Mouse (Mus musculus) neural tube, embryonic 14.5 days (tissue): ENCODE data around the gene Etfrf1. TPM values are rescaled to one million over a fixed set of nuclear protein-coding genes. Genes with fewer than 3 reads are reported as not detected.

Experiments
- ATAC-seq: fragments of 200-750 bp; cut with Nextera tagmentation; 2 replicates; pipeline ENCODE4 v1.8.0; 2017; ENCODE audit warnings: low read depth, mild to moderate bottlenecking, moderate TSS enrichment, moderate library complexity
- H3K27ac ChIP-seq: fragments of 300-500 bp; sonication (generic); 2 replicates; pipeline ENCODE4 v1.5.1; 2014; ENCODE audit warnings: low read depth, mild to moderate bottlenecking, control low read depth, low read length, moderate library complexity, mixed read lengths
- H3K27me3 ChIP-seq: fragments of 300-500 bp; sonication (generic); 2 replicates; pipeline ENCODE4 v1.6.1; 2014; ENCODE audit warnings: low read length; ENCODE audit not compliant: control insufficient read depth, insufficient read depth
- H3K36me3 ChIP-seq: fragments of 300-500 bp; sonication (generic); 2 replicates; pipeline ENCODE4 v1.6.1; 2014; ENCODE audit warnings: low read length, mixed read lengths; ENCODE audit not compliant: control insufficient read depth, insufficient read depth
- H3K4me1 ChIP-seq: fragments of 300-500 bp; sonication (generic); 2 replicates; pipeline ENCODE4 v1.6.1; 2014; ENCODE audit warnings: low read length; ENCODE audit not compliant: control insufficient read depth, insufficient read depth
- H3K4me2 ChIP-seq: fragments of 300-500 bp; sonication (generic); 2 replicates; pipeline ENCODE4 v1.6.1; 2014; ENCODE audit warnings: mild to moderate bottlenecking, low read depth, low read length, control low read depth
- H3K4me3 ChIP-seq: fragments of 300-500 bp; sonication (generic); 2 replicates; pipeline ENCODE4 v1.5.1; 2014; ENCODE audit warnings: low read depth, low read length, control low read depth, mixed read lengths
- H3K9ac ChIP-seq: fragments of 300-500 bp; sonication (generic); replicated peaks from 2 replicates; pipeline ENCODE4 v1.6.1; 2014; ENCODE audit warnings: low read depth, mild to moderate bottlenecking, control low read depth, low read length, mixed read lengths
- H3K9me3 ChIP-seq: fragments of 300-500 bp; sonication (generic); 2 replicates; pipeline ENCODE4 v1.6.1; 2016; ENCODE audit warnings: low read length; ENCODE audit not compliant: control insufficient read depth
- WGBS: fragments of 180-500 bp; shearing (Covaris S2); extraction: QIAGEN DNeasy Blood & Tissue Kit; methylation state at CpG from one replicate; pipeline ENCODE4 v1.1.7; 2014; 5-methylcytosine and 5-hydroxymethylcytosine counted together
- polyA plus RNA-seq: library from polyadenylated mRNA; unstranded; fragments of >200 nt; fragmentation: Nextera tagmentation; extraction: Ambion mirVana; gene quantifications from 2 replicates; pipeline ENCODE4 v1.2.1, GENCODE M21; 2014

Etfrf1 gene
- polyA plus RNA-seq, 1 experiment from 2014 or later, result 26.3 TPM

GRCm38 (mm10) chr6:145242521-145242920 lies 31.6 kb downstream of the Etfrf1 start:
- Histone ChIP-seq H3K27ac (no peak overlapping the region), H3K4me3 (no peak overlapping the region), H3K9ac (no peak overlapping the region), H3K9me3 (no peaks in the 10 kb centered on the region), H3K27me3 (no peaks in the 10 kb centered on the region), H3K4me1 (no peaks in the 10 kb centered on the region; the same call in 1 of the 2 replicates), H3K36me3 (peaks cover 9% of the 10 kb centered on the region; the same call in 1 of the 2 replicates), H3K4me2 (no peak overlapping the region)
- no peak for ATAC-seq
- 58% methylated on average over 1 of the region's 1 CpGs for WGBS

- no peak overlapping the region for H3K27ac ChIP-seq
- no peak overlapping the region for H3K9ac ChIP-seq
- H3K4me2 ChIP-seq, result no peak overlapping the region
- no peak overlapping the region for H3K4me3 ChIP-seq
- H3K36me3 ChIP-seq, result 0 out of 2 replicates have a peak, but pooled peaks cover 4% of the 10 kb centered on the region
- H3K4me1 ChIP-seq, result peaks cover 15% of the 10 kb centered on the region
- WGBS, result 88% methylated on average over 5 of the region's 5 CpGs
- no peaks in the 10 kb centered on the region for H3K9me3 ChIP-seq
- no peaks in the 10 kb centered on the region for H3K27me3 ChIP-seq
- no peak for ATAC-seq
These were observed 35.9 kb downstream of the Etfrf1 start for GRCm38 (mm10) chr6:145246841-145247240.

- peak overlapping the region; percentile 32 for H3K4me2 ChIP-seq
- ATAC-seq, result no peak
- H3K27ac ChIP-seq, result no peak overlapping the region
- peak overlapping the region; percentile 9; the same call in 1 of the 2 replicates for H3K4me3 ChIP-seq
- 0 out of 2 replicates have a peak overlapping the region, but pooled peaks have one; percentile 16 for H3K9ac ChIP-seq
- H3K27me3 ChIP-seq, result no peaks in the 10 kb centered on the region
- WGBS, result 58% methylated on average over 3 of the region's 3 CpGs
- H3K36me3 ChIP-seq, result 0 out of 2 replicates have a peak, but pooled peaks cover 4% of the 10 kb centered on the region
- peaks cover 15% of the 10 kb centered on the region for H3K4me1 ChIP-seq
- no peaks in the 10 kb centered on the region for H3K9me3 ChIP-seq
These were observed 37.0 kb downstream of the Etfrf1 start for GRCm38 (mm10) chr6:145247886-145248285.

GRCm38 (mm10) chr6:145249291-145250184 lies 38.6 kb downstream of the Etfrf1 start:
- Histone ChIP-seq H3K4me3 (peak overlapping the region; percentile 84), H3K9ac (peak overlapping the region; percentile 90), H3K4me1 (peaks cover 15% of the 10 kb centered on the region), H3K27ac (peak overlapping the region; percentile 85), H3K9me3 (no peaks in the 10 kb centered on the region), H3K27me3 (no peaks in the 10 kb centered on the region), H3K36me3 (0 out of 2 replicates have a peak, but pooled peaks cover 4% of the 10 kb centered on the region), H3K4me2 (peak overlapping the region; percentile 80)
- ATAC-seq, result peak; percentile 73
- WGBS, result under 1% methylated on average over 48 of the region's 124 CpGs

- ATAC-seq, result peak; percentile 92
- 0 out of 2 replicates have a peak, but pooled peaks cover 4% of the 10 kb centered on the region for H3K36me3 ChIP-seq
- H3K4me3 ChIP-seq, result peak within 1 kb of the TSS; percentile 84
- no peaks in the 10 kb centered on the region for H3K27me3 ChIP-seq
- peak within 1 kb of the TSS; percentile 90 for H3K9ac ChIP-seq
- H3K4me2 ChIP-seq, result peak within 1 kb of the TSS; percentile 80
- under 1% methylated on average over 31 of the region's 83 CpGs for WGBS
- H3K4me1 ChIP-seq, result peaks cover 15% of the 10 kb centered on the region
- peak within 1 kb of the TSS; percentile 85 for H3K27ac ChIP-seq
- no peaks in the 10 kb centered on the region for H3K9me3 ChIP-seq
These were observed 39.4 kb downstream of the Etfrf1 start, which contains the start of gene Kras for GRCm38 (mm10) chr6:145250185-145250791. Gene Kras, minus strand, starts transcription at chr6:145250239.

GRCm38 (mm10) chr6:145250820-145251219 lies 39.9 kb downstream of the Etfrf1 start:
- Histone ChIP-seq H3K4me1 (peaks cover 15% of the 10 kb centered on the region), H3K27me3 (no peaks in the 10 kb centered on the region), H3K36me3 (no peaks in the 10 kb centered on the region), H3K9ac (peak overlapping the region; percentile 90), H3K27ac (peak overlapping the region; percentile 85), H3K9me3 (no peaks in the 10 kb centered on the region), H3K4me3 (peak overlapping the region; percentile 84), H3K4me2 (peak overlapping the region; percentile 68)
- 8% methylated on average over 16 of the region's 16 CpGs for WGBS
- ATAC-seq, result peak; percentile 32

- H3K4me3 ChIP-seq, result no peak overlapping the region
- no peak overlapping the region for H3K9ac ChIP-seq
- no peaks in the 10 kb centered on the region for H3K9me3 ChIP-seq
- H3K36me3 ChIP-seq, result no peaks in the 10 kb centered on the region
- H3K4me2 ChIP-seq, result no peak overlapping the region
- 81% methylated on average over 13 of the region's 13 CpGs for WGBS
- no peaks in the 10 kb centered on the region for H3K27me3 ChIP-seq
- no peak for ATAC-seq
- 0 out of 2 replicates have a peak, but pooled peaks cover 4% of the 10 kb centered on the region for H3K4me1 ChIP-seq
- no peak overlapping the region for H3K27ac ChIP-seq
These were observed 45.2 kb downstream of the Etfrf1 start for GRCm38 (mm10) chr6:145255952-145256700.

GRCm38 (mm10) chr6:145256701-145257073 lies 45.8 kb downstream of the Etfrf1 start:
- H3K36me3 ChIP-seq, result no peaks in the 10 kb centered on the region
- no peak overlapping the region for H3K27ac ChIP-seq
- no peaks in the 10 kb centered on the region for H3K27me3 ChIP-seq
- no peaks in the 10 kb centered on the region for H3K4me1 ChIP-seq
- no peak overlapping the region for H3K9ac ChIP-seq
- 37% methylated on average over 2 of the region's 2 CpGs for WGBS
- no peak overlapping the region for H3K4me2 ChIP-seq
- no peaks in the 10 kb centered on the region for H3K9me3 ChIP-seq
- no peak for ATAC-seq
- no peak overlapping the region for H3K4me3 ChIP-seq
